Comparison of ENCODE assay signal across 9 mouse cellular contexts in the genomic region with DNA sequence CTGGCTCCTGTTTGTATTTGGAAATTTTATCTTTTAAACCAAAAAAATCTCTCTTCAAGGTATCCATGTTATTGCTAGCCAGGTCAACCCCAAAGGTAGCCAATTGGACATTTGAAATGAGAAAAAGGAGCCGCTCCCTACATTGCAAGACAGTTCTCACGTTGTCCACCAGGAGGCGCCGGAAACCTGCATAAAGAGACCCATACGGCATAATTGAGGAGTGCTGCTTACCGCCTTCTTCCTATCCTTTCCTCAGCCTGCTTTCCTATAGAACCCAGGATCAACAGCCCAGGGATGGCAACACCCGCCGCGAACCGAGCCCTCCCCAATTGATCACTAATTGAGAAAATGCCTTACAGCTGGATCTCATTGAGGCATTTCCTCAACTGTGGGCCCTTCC. TPM values are rescaled to one million over a fixed set of nuclear protein-coding genes. Genes with fewer than 3 reads are reported as not detected.
DNase-seq lines count a peak whose midpoint lies in the region; ATAC-seq and TF ChIP-seq lines count a peak whose summit lies in the region.
"Had no signal": no experiment of that assay in that cellular context is flagged by ENCODE, and none has a peak within 500 bp of the region (broad histone marks: within the 10 kb centered on the region; RNA-seq: fewer than 3 reads in every experiment).

No protein-coding gene starts in this region.

- under 1% methylated on average over 10 of the region's 10 CpGs for WGBS in liver, embryonic 12.5 days (ENCODE audit: insufficient replicate concordance)
- WGBS in cerebellum, adult 2 months = under 1% methylated on average over 10 of the region's 10 CpGs
- under 1% methylated on average over 10 of the region's 10 CpGs for WGBS in forebrain, postnatal 0 days
- 1% methylated on average over 10 of the region's 10 CpGs for WGBS in midbrain, embryonic 12.5 days

- TF ChIP-seq POLR2A in cerebellum, adult 2 months (IDR thresholded peaks at IDR 0.05; ENCODE audit: borderline replicate concordance, insufficient read depth, low read length) = no peak

- ATAC-seq in liver, embryonic 12.5 days = no peak
- ATAC-seq in forebrain, postnatal 0 days = 0 out of 2 replicates have a peak, but pooled peaks have one; percentile 21
- peak; percentile 42 to 51; a peak in 2 of 4 replicates for ATAC-seq in hematopoietic stem cell, adult 5-6 weeks (replicated peaks in 1 of 2; ENCODE audit: insufficient read depth in 1 of 2, low FRiP score in 2 of 2, low TSS enrichment in 1 of 2, low read depth in 1 of 2, poor library complexity in 2 of 2, severe bottlenecking in 2 of 2)
- peak; percentile 45; the same call in 1 of the 2 replicates for ATAC-seq in midbrain, embryonic 12.5 days (ENCODE audit: low FRiP score, low read depth)

- H3K27me3 ChIP-seq in liver, embryonic 12.5 days (replicated peaks) = no peaks in the 10 kb centered on the region
- H3K27me3 ChIP-seq in cerebellum, adult 2 months (ENCODE audit: control insufficient read depth, insufficient read depth, low read length) = no peaks in the 10 kb centered on the region
- no peaks in the 10 kb centered on the region for H3K27me3 ChIP-seq in forebrain, postnatal 0 days (ENCODE audit: insufficient read depth, low read length)
- H3K27me3 ChIP-seq in midbrain, embryonic 12.5 days = peaks cover 28% of the 10 kb centered on the region
- H3K27me3 ChIP-seq: stomach, embryonic 15.5 days had no signal

- no peaks in the 10 kb centered on the region for H3K9me3 ChIP-seq in liver, embryonic 12.5 days (replicated peaks)
- H3K9me3 ChIP-seq in forebrain, postnatal 0 days (ENCODE audit: low read length) = no peaks in the 10 kb centered on the region
- H3K9me3 ChIP-seq in midbrain, embryonic 12.5 days = no peaks in the 10 kb centered on the region
- H3K9me3 ChIP-seq: stomach, embryonic 15.5 days had no signal

- TF ChIP-seq CTCF in cerebellum, adult 2 months (IDR thresholded peaks at IDR 0.05; ENCODE audit: borderline replicate concordance, insufficient read depth, low read depth, low read length) = peak; percentile 88
- peak; percentile 97 for TF ChIP-seq CTCF in forebrain, postnatal 0 days (IDR thresholded peaks at IDR 0.05; ENCODE audit: low read depth)

- H3K4me3 ChIP-seq in liver, embryonic 12.5 days = no peak overlapping the region
- H3K4me3 ChIP-seq in cerebellum, adult 2 months (replicated peaks; ENCODE audit: insufficient read depth, low read depth, low read length) = no peak overlapping the region
- no peak overlapping the region for H3K4me3 ChIP-seq in forebrain, postnatal 0 days (ENCODE audit: low read depth, low read length)
- H3K4me3 ChIP-seq in midbrain, embryonic 12.5 days = no peak overlapping the region
- H3K4me3 ChIP-seq: stomach, embryonic 15.5 days had no signal

- DNase-seq in liver = peak; percentile 81
- peak; percentile 65 to 84 for DNase-seq in cerebellum, adult 2 months
- peak; percentile 90 for DNase-seq in forebrain, postnatal 0 days
- peak; percentile 70 for DNase-seq in left cerebral cortex, adult 11 months (ENCODE audit: low spot score)
- peak; percentile 65 to 72 for DNase-seq in spleen, postnatal 14 days (ENCODE audit: low spot score in 2 of 2)

- H3K4me1 ChIP-seq in liver, embryonic 12.5 days = peaks cover 18% of the 10 kb centered on the region
- no peaks in the 10 kb centered on the region for H3K4me1 ChIP-seq in cerebellum, adult 2 months (ENCODE audit: control insufficient read depth, insufficient read depth, low read length)
- H3K4me1 ChIP-seq in forebrain, postnatal 0 days (ENCODE audit: insufficient read depth) = no peaks in the 10 kb centered on the region
- H3K4me1 ChIP-seq in midbrain, embryonic 12.5 days = peaks cover 3% of the 10 kb centered on the region; the same call in 1 of the 2 replicates

- H3K4me2 ChIP-seq in liver, embryonic 12.5 days = no peak overlapping the region
- no peak overlapping the region for H3K4me2 ChIP-seq in forebrain, postnatal 0 days (ENCODE audit: low read depth)
- no peak overlapping the region for H3K4me2 ChIP-seq in midbrain, embryonic 12.5 days (replicated peaks)
- H3K4me2 ChIP-seq: stomach, embryonic 15.5 days had no signal

- no peak overlapping the region for H3K9ac ChIP-seq in liver, embryonic 12.5 days
- no peak overlapping the region for H3K9ac ChIP-seq in forebrain, postnatal 0 days
- no peak overlapping the region for H3K9ac ChIP-seq in midbrain, embryonic 12.5 days (replicated peaks)
- H3K9ac ChIP-seq: stomach, embryonic 15.5 days had no signal

- H3K36me3 ChIP-seq in liver, embryonic 12.5 days = no peaks in the 10 kb centered on the region
- no peaks in the 10 kb centered on the region for H3K36me3 ChIP-seq in forebrain, postnatal 0 days (ENCODE audit: insufficient read depth)
- H3K36me3 ChIP-seq in midbrain, embryonic 12.5 days = no peaks in the 10 kb centered on the region
- H3K36me3 ChIP-seq: stomach, embryonic 15.5 days had no signal

- no peak overlapping the region for H3K27ac ChIP-seq in liver, embryonic 12.5 days
- no peak overlapping the region for H3K27ac ChIP-seq in cerebellum, adult 2 months (ENCODE audit: insufficient read depth, low read length)
- no peak overlapping the region for H3K27ac ChIP-seq in forebrain, postnatal 0 days (ENCODE audit: low read depth, low read length)
- no peak overlapping the region for H3K27ac ChIP-seq in midbrain, embryonic 12.5 days (replicated peaks)
- H3K27ac ChIP-seq: stomach, embryonic 15.5 days had no signal

RNA-seq across cellular contexts. Expression of gene Krt8, which starts 16.2 kb away (rescaled TPM):
- polyA plus RNA-seq in liver, embryonic 12.5 days (2016; fragmentation: Nextera tagmentation; extraction: Ambion mirVana) = 71.9 and 75.3 TPM in 2 replicates
- polyA plus RNA-seq in cerebellum, adult 2 months (2012; rRNA removed) = 0.61 and 1.1 TPM in 2 replicates
- total RNA-seq in forebrain, postnatal 0 days (2014; rRNA removed) = 1.5 and 2.2 TPM in 2 replicates
- polyA plus RNA-seq in forebrain, postnatal 0 days (2015; fragmentation: Nextera tagmentation; extraction: Ambion mirVana) = 3.1 and 3.9 TPM in 2 replicates
- 0.65 and 1.3 TPM in 2 replicates for total RNA-seq in hematopoietic stem cell, adult 5-6 weeks (2017)
- 6.2 and 8.4 TPM in 2 replicates for polyA plus RNA-seq in midbrain, embryonic 12.5 days (2016; fragmentation: Nextera tagmentation; extraction: Ambion mirVana)

RNA-seq across cellular contexts. Expression of gene Krt78, which starts 34.0 kb away (rescaled TPM):
- polyA plus RNA-seq in liver, embryonic 12.5 days (2016; fragmentation: Nextera tagmentation; extraction: Ambion mirVana) = not detected in 2 replicates
- polyA plus RNA-seq in cerebellum, adult 2 months (2012; rRNA removed) = 0.03 TPM in 1 of 2 replicates, not detected in the other
- total RNA-seq in forebrain, postnatal 0 days (2014; rRNA removed) = not detected in 2 replicates
- polyA plus RNA-seq in forebrain, postnatal 0 days (2015; fragmentation: Nextera tagmentation; extraction: Ambion mirVana) = not detected in 2 replicates
- total RNA-seq in hematopoietic stem cell, adult 5-6 weeks (2017) = not detected in 2 replicates
- not detected in 2 replicates for polyA plus RNA-seq in midbrain, embryonic 12.5 days (2016; fragmentation: Nextera tagmentation; extraction: Ambion mirVana)

RNA-seq across cellular contexts. Expression of gene Krt18, which starts 39.9 kb away (rescaled TPM):
- 72.7 and 77.6 TPM in 2 replicates for polyA plus RNA-seq in liver, embryonic 12.5 days (2016; fragmentation: Nextera tagmentation; extraction: Ambion mirVana)
- 1.1 and 2.1 TPM in 2 replicates for polyA plus RNA-seq in cerebellum, adult 2 months (2012; rRNA removed)
- total RNA-seq in forebrain, postnatal 0 days (2014; rRNA removed) = 3.4 and 4.3 TPM in 2 replicates
- polyA plus RNA-seq in forebrain, postnatal 0 days (2015; fragmentation: Nextera tagmentation; extraction: Ambion mirVana) = 7.0 and 9.5 TPM in 2 replicates
- total RNA-seq in hematopoietic stem cell, adult 5-6 weeks (2017) = 58.8 and 66.5 TPM in 2 replicates
- polyA plus RNA-seq in midbrain, embryonic 12.5 days (2016; fragmentation: Nextera tagmentation; extraction: Ambion mirVana) = 3.2 and 4.3 TPM in 2 replicates

RNA-seq across cellular contexts. Expression of gene Krt79, which starts 48.0 kb away (rescaled TPM):
- polyA plus RNA-seq in liver, embryonic 12.5 days (2016; fragmentation: Nextera tagmentation; extraction: Ambion mirVana) = not detected in 2 replicates
- polyA plus RNA-seq in cerebellum, adult 2 months (2012; rRNA removed) = not detected in 2 replicates
- total RNA-seq in forebrain, postnatal 0 days (2014; rRNA removed) = 0.14 and 0.31 TPM in 2 replicates
- 0.34 and 0.44 TPM in 2 replicates for polyA plus RNA-seq in forebrain, postnatal 0 days (2015; fragmentation: Nextera tagmentation; extraction: Ambion mirVana)
- total RNA-seq in hematopoietic stem cell, adult 5-6 weeks (2017) = not detected in 2 replicates
- 0.14 and 0.27 TPM in 2 replicates for polyA plus RNA-seq in midbrain, embryonic 12.5 days (2016; fragmentation: Nextera tagmentation; extraction: Ambion mirVana)
